Mouse (Mus musculus): ENCODE data around the gene Smad3. TPM values are rescaled to one million over a fixed set of nuclear protein-coding genes. Genes with fewer than 3 reads are reported as not detected.

Gene Smad3
- polyA plus RNA-seq, 1 experiment, result 41.0 TPM

DNA sequence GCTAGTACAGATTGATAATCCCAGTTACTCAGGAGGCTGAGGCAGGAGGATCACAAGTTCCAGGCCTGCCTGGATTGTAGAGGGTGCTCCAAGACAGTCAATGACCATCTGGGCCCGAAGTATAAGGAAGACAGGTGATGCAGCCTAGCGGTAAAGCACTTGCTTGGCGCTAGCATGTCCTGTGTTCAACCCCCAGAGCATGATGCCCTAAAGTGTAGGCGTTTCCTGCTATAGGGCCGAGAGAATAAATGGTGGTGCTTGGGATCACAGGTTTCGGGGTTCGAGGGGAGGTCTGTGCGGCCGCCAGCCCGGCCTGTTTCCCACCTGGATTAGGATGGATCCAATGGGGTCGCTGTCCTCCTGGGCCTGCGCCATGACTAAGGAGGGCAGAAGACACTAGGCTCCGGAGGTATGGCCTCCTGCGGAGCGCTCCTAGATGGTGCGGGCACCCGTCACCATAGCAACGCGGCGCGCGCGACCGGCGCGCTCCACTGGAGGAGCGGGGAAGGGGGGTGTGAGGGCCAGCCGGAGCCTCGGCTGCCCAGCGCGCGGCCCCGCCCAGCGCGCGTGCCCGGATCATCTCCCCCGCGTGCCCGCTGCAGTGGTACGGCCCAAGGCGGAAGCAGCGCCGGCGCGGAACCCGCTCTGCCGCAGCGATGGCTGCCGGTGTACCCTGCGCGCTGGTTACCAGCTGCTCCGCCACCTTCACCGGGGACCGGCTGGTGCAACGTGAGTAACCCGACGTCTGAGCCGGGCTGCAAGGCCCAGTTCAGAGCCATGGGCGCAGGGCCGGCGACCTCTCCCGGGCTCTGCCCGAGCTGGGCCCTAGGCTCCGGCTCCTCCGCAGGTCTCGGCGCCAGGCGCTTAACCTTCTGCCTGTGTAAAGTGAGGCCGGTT, 155.5 kb downstream of the Smad3 start, which contains the start of the genes Iqch and Aagab:
Gene Iqch (minus strand): TSS at position 451 of the 897 bp plus-strand sequence.
Gene Aagab (plus strand): TSS at position 618 of the 897 bp plus-strand sequence.
- H3K4me3 ChIP-seq (replicated peaks; ENCODE audit: extremely low read depth, low read depth, low read length), result peak within 1 kb of the TSS; percentile 90
- WGBS, result 1% methylated on average over 70 of the region's 70 CpGs
- H3K4me1 ChIP-seq (ENCODE audit: control insufficient read depth, insufficient read depth, low read length), result peaks cover 3% of the 10 kb centered on the region
- TF ChIP-seq CTCF (IDR thresholded peaks at IDR 0.05; ENCODE audit: insufficient read depth, low read length), result no peak
- TF ChIP-seq POLR2A (IDR thresholded peaks at IDR 0.05; ENCODE audit: borderline replicate concordance, extremely low read depth, low read depth, low read length), result peak; percentile 82; the same call in 1 of the 2 replicates
- peak; percentile 93 for DNase-seq

Other genes starting within 250 kb of the Smad3 start
- gene Iqch, start 155.5 kb downstream of the Smad3 start, polyA plus RNA-seq (2012; rRNA removed), result 0.07 and 0.11 TPM in 2 replicates
- 9.5 and 10.9 TPM in 2 replicates for gene Aagab, start 155.3 kb downstream of the Smad3 start, polyA plus RNA-seq (2012; rRNA removed)